Mouse (Mus musculus): ENCODE measurements around the gene Glt6d1. TPM values are rescaled to one million over a fixed set of nuclear protein-coding genes. Genes with fewer than 3 reads are reported as not detected.

The Glt6d1 gene
- polyA plus RNA-seq, 1 experiment from 2014 or later: not detected

- DNase-seq (ENCODE audit: extremely low spot score, low spot score): no peak
- no peaks in the 10 kb centered on the region for H3K36me3 ChIP-seq (replicated peaks)
- peaks cover 9% of the 10 kb centered on the region for H3K4me1 ChIP-seq
- no peaks in the 10 kb centered on the region for H3K9me3 ChIP-seq
- no peak within 1 kb of the TSS for H3K4me3 ChIP-seq
- WGBS: 86% methylated on average over 3 of the region's 3 CpGs
- no peak within 1 kb of the TSS for H3K27ac ChIP-seq
- H3K27me3 ChIP-seq (ENCODE audit: poor library complexity, severe bottlenecking): no peaks in the 10 kb centered on the region
Measured at GRCm38 (mm10) chr2:25781957-25782356, 33.7 kb downstream of the Glt6d1 start, which contains the start of gene Gm13539. TSS of gene Gm13539 (plus strand) at chr2:25782257.

GRCm38 (mm10) chr2:25780921-25781320 is 34.7 kb downstream of the Glt6d1 start:
- no peaks in the 10 kb centered on the region for H3K9me3 ChIP-seq
- H3K4me3 ChIP-seq: no peak overlapping the region
- no peaks in the 10 kb centered on the region for H3K27me3 ChIP-seq (ENCODE audit: poor library complexity, severe bottlenecking)
- 76% methylated on average over 4 of the region's 4 CpGs for WGBS
- no peaks in the 10 kb centered on the region for H3K36me3 ChIP-seq (replicated peaks)
- no peak for DNase-seq (ENCODE audit: extremely low spot score, low spot score)
- peaks cover 2% of the 10 kb centered on the region; the same call in 1 of the 2 replicates for H3K4me1 ChIP-seq
- H3K27ac ChIP-seq: no peak overlapping the region

- DNase-seq (ENCODE audit: extremely low spot score, low spot score): no peak
- H3K4me1 ChIP-seq: no peaks in the 10 kb centered on the region
- H3K9me3 ChIP-seq: no peaks in the 10 kb centered on the region
- no peak overlapping the region for H3K27ac ChIP-seq
- WGBS: 93% methylated on average over 9 of the region's 9 CpGs
- H3K4me3 ChIP-seq: no peak overlapping the region
- no peaks in the 10 kb centered on the region for H3K27me3 ChIP-seq (ENCODE audit: poor library complexity, severe bottlenecking)
- H3K36me3 ChIP-seq (replicated peaks): no peaks in the 10 kb centered on the region
Measured at GRCm38 (mm10) chr2:25779076-25779475, 36.6 kb downstream of the Glt6d1 start.

- no peak within 1 kb of the TSS for H3K4me3 ChIP-seq
- H3K4me1 ChIP-seq: no peaks in the 10 kb centered on the region
- no peaks in the 10 kb centered on the region for H3K9me3 ChIP-seq
- WGBS: 93% methylated on average over 1 of the region's 1 CpGs
- H3K36me3 ChIP-seq (replicated peaks): no peaks in the 10 kb centered on the region
- DNase-seq (ENCODE audit: extremely low spot score, low spot score): no peak
- no peaks in the 10 kb centered on the region for H3K27me3 ChIP-seq (ENCODE audit: poor library complexity, severe bottlenecking)
- H3K27ac ChIP-seq: no peak within 1 kb of the TSS
Measured at GRCm38 (mm10) chr2:25776717-25777116, 38.9 kb downstream of the Glt6d1 start, which contains the start of gene Lcn11. TSS of gene Lcn11 (plus strand) at chr2:25777017.

GRCm38 (mm10) chr2:25775991-25776390 is 39.7 kb downstream of the Glt6d1 start:
- no peaks in the 10 kb centered on the region for H3K9me3 ChIP-seq
- H3K4me1 ChIP-seq: no peaks in the 10 kb centered on the region
- no peaks in the 10 kb centered on the region for H3K27me3 ChIP-seq (ENCODE audit: poor library complexity, severe bottlenecking)
- H3K4me3 ChIP-seq: no peak overlapping the region
- WGBS: 58% methylated on average over 3 of the region's 3 CpGs
- no peaks in the 10 kb centered on the region for H3K36me3 ChIP-seq (replicated peaks)
- no peak overlapping the region for H3K27ac ChIP-seq
- DNase-seq (ENCODE audit: extremely low spot score, low spot score): no peak

GRCm38 (mm10) chr2:25774640-25775039 is 41.0 kb downstream of the Glt6d1 start:
- no peaks in the 10 kb centered on the region for H3K9me3 ChIP-seq
- DNase-seq (ENCODE audit: extremely low spot score, low spot score): no peak
- H3K4me1 ChIP-seq: no peaks in the 10 kb centered on the region
- no peaks in the 10 kb centered on the region for H3K27me3 ChIP-seq (ENCODE audit: poor library complexity, severe bottlenecking)
- no peak overlapping the region for H3K4me3 ChIP-seq
- H3K36me3 ChIP-seq (replicated peaks): no peaks in the 10 kb centered on the region
- no peak overlapping the region for H3K27ac ChIP-seq
- 84% methylated on average over 2 of the region's 2 CpGs for WGBS

GRCm38 (mm10) chr2:25773507-25773906 is 42.1 kb downstream of the Glt6d1 start:
- no peak for DNase-seq (ENCODE audit: extremely low spot score, low spot score)
- no peaks in the 10 kb centered on the region for H3K4me1 ChIP-seq

GRCm38 (mm10) chr2:25767764-25768163 is 47.9 kb downstream of the Glt6d1 start:
- 85% methylated on average over 4 of the region's 4 CpGs for WGBS

More at GRCm38 (mm10) chr2:25773507-25773906, 42.1 kb downstream of the Glt6d1 start:
- Histone ChIP-seq H3K4me3 (no peak overlapping the region), H3K27me3 (ENCODE audit: poor library complexity, severe bottlenecking) (no peaks in the 10 kb centered on the region), H3K27ac (no peak overlapping the region), H3K9me3 (no peaks in the 10 kb centered on the region), H3K36me3 (replicated peaks) (no peaks in the 10 kb centered on the region)
- 89% methylated on average over 2 of the region's 2 CpGs for WGBS

GRCm38 (mm10) chr2:25765269-25765668 is 50.4 kb downstream of the Glt6d1 start, which contains the start of gene Lcn3:
TSS of gene Lcn3 (plus strand) at chr2:25765569.
- no peaks in the 10 kb centered on the region for H3K9me3 ChIP-seq
- H3K4me1 ChIP-seq: no peaks in the 10 kb centered on the region
- H3K27ac ChIP-seq: no peak within 1 kb of the TSS
- WGBS: 56% methylated on average over 2 of the region's 2 CpGs
- no peak within 1 kb of the TSS for H3K4me3 ChIP-seq
- no peak for DNase-seq (ENCODE audit: extremely low spot score, low spot score)
- no peaks in the 10 kb centered on the region for H3K27me3 ChIP-seq (ENCODE audit: poor library complexity, severe bottlenecking)
- H3K36me3 ChIP-seq (replicated peaks): no peaks in the 10 kb centered on the region

More at GRCm38 (mm10) chr2:25767764-25768163, 47.9 kb downstream of the Glt6d1 start:
- Histone ChIP-seq H3K4me3 (no peak overlapping the region), H3K36me3 (replicated peaks) (no peaks in the 10 kb centered on the region), H3K9me3 (no peaks in the 10 kb centered on the region), H3K27me3 (ENCODE audit: poor library complexity, severe bottlenecking) (no peaks in the 10 kb centered on the region), H3K27ac (no peak overlapping the region), H3K4me1 (no peaks in the 10 kb centered on the region)
- DNase-seq (ENCODE audit: extremely low spot score, low spot score): no peak

GRCm38 (mm10) chr2:25758064-25758625 is 57.5 kb downstream of the Glt6d1 start:
- no peaks in the 10 kb centered on the region for H3K27me3 ChIP-seq (ENCODE audit: poor library complexity, severe bottlenecking)
- no peaks in the 10 kb centered on the region for H3K4me1 ChIP-seq
- DNase-seq (ENCODE audit: extremely low spot score, low spot score): no peak
- H3K4me3 ChIP-seq: no peak overlapping the region
- peaks cover 6% of the 10 kb centered on the region; the same call in 1 of the 2 replicates for H3K9me3 ChIP-seq
- WGBS: 43% methylated on average over 4 of the region's 4 CpGs
- no peak overlapping the region for H3K27ac ChIP-seq
- no peaks in the 10 kb centered on the region for H3K36me3 ChIP-seq (replicated peaks)

GRCm38 (mm10) chr2:25754201-25754600 is 61.4 kb downstream of the Glt6d1 start:
- WGBS: 90% methylated on average over 1 of the region's 1 CpGs
- Histone ChIP-seq H3K4me1 (no peaks in the 10 kb centered on the region), H3K36me3 (replicated peaks) (no peaks in the 10 kb centered on the region), H3K4me3 (no peak overlapping the region), H3K9me3 (peaks cover 6% of the 10 kb centered on the region; the same call in 1 of the 2 replicates), H3K27me3 (ENCODE audit: poor library complexity, severe bottlenecking) (no peaks in the 10 kb centered on the region), H3K27ac (no peak overlapping the region)
- DNase-seq (ENCODE audit: extremely low spot score, low spot score): no peak
